Mouse (Mus musculus): ENCODE data around the gene Gm13287. TPM values are rescaled to one million over a fixed set of nuclear protein-coding genes. Genes with fewer than 3 reads are reported as not detected.

Gene Gm13287
- polyA plus RNA-seq (2014; fragmentation: Illumina TruSeq; extraction: RNeasy Lipid Tissue Mini Kit (QIAGEN cat#74804); ENCODE audit: insufficient read depth, low read depth, low replicate concordance), result not detected

GRCm38 (mm10) chr4:88802954-88803353, at the start of gene Gm13287:
Gene Gm13287, plus strand, starts transcription at chr4:88803254.

GRCm38 (mm10) chr4:88754818-88755340, 48.2 kb upstream of the Gm13287 start, which contains the start of gene Gm13271:
Gene Gm13271, plus strand, starts transcription at chr4:88754868.

GRCm38 (mm10) chr4:88759610-88760268, 43.3 kb upstream of the Gm13287 start, which contains the start of gene Gm13283:
Gene Gm13283, plus strand, starts transcription at chr4:88760119.

GRCm38 (mm10) chr4:88773534-88773933, 29.5 kb upstream of the Gm13287 start, which contains the start of gene Gm13290:
Gene Gm13290, plus strand, starts transcription at chr4:88773834.

GRCm38 (mm10) chr4:88776622-88777021, 26.4 kb upstream of the Gm13287 start, which contains the start of gene Gm13289:
Gene Gm13289, plus strand, starts transcription at chr4:88776922.

GRCm38 (mm10) chr4:88779550-88779949, 23.5 kb upstream of the Gm13287 start, which contains the start of gene Gm13272:
Gene Gm13272, plus strand, starts transcription at chr4:88779850.

GRCm38 (mm10) chr4:88781831-88782230, 21.2 kb upstream of the Gm13287 start, which contains the start of gene Ifnz:
Gene Ifnz, plus strand, starts transcription at chr4:88782131.

GRCm38 (mm10) chr4:88785409-88785808, 17.6 kb upstream of the Gm13287 start, which contains the start of gene Gm13276:
Gene Gm13276, plus strand, starts transcription at chr4:88785709.

GRCm38 (mm10) chr4:88788402-88788801, 14.7 kb upstream of the Gm13287 start, which contains the start of gene Gm13277:
Gene Gm13277, plus strand, starts transcription at chr4:88788632.

GRCm38 (mm10) chr4:88791250-88791649, 11.8 kb upstream of the Gm13287 start, which contains the start of gene Gm13278:
Gene Gm13278, plus strand, starts transcription at chr4:88791550.

GRCm38 (mm10) chr4:88793936-88794675, 8.9 kb upstream of the Gm13287 start, which contains the start of gene Gm13275:
Gene Gm13275, plus strand, starts transcription at chr4:88794487.

GRCm38 (mm10) chr4:88797097-88797496, 6.0 kb upstream of the Gm13287 start, which contains the start of gene Gm13279:
Gene Gm13279, plus strand, starts transcription at chr4:88797397.

GRCm38 (mm10) chr4:88799365-88799764, 3.7 kb upstream of the Gm13287 start, which contains the start of gene Gm13285:
Gene Gm13285, plus strand, starts transcription at chr4:88799665.

GRCm38 (mm10) chr4:88805231-88805630, 2.2 kb downstream of the Gm13287 start, which contains the start of gene Gm13288:
Gene Gm13288, plus strand, starts transcription at chr4:88805531.

GRCm38 (mm10) chr4:88815928-88816327, 12.9 kb downstream of the Gm13287 start, which contains the start of gene Ifna7:
Gene Ifna7, plus strand, starts transcription at chr4:88816228.

GRCm38 (mm10) chr4:88819659-88820058, 16.6 kb downstream of the Gm13287 start, which contains the start of gene Ifna11:
Gene Ifna11, plus strand, starts transcription at chr4:88819959.

GRCm38 (mm10) chr4:88827116-88827515, 24.1 kb downstream of the Gm13287 start, which contains the start of gene Ifna6:
Gene Ifna6, plus strand, starts transcription at chr4:88827416.

GRCm38 (mm10) chr4:88835225-88835624, 32.2 kb downstream of the Gm13287 start, which contains the start of gene Ifna5:
Gene Ifna5, plus strand, starts transcription at chr4:88835525.

GRCm38 (mm10) chr4:88841438-88841911, 38.4 kb downstream of the Gm13287 start, which contains the start of gene Ifna4:
Gene Ifna4, plus strand, starts transcription at chr4:88841861.

GRCm38 (mm10) chr4:88849698-88850097, 46.6 kb downstream of the Gm13287 start, which contains the start of gene Ifna1:
Gene Ifna1, plus strand, starts transcription at chr4:88850087.

Measured in lung, adult 10 weeks (tissue).